ENCODE assay signal across 15 mouse cellular contexts in the genomic region with DNA sequence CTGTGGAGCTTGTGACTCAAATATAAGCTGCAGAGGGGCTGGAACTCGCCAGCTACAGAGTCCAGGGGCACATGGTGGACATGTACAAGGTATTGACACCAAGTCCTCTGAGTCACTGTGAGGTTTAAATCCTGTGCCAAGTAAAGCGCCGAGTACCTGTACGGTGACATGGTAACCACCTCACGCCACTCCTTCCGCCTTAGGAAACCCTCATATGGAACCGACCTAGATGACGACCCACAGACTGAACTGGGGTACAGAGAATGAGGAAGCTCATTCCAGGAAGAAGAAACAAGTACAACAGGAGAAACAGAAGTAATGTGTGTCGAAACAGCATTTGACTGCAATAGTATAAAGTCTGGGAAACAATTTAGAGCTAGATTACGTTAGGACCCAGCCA. TPM values are rescaled to one million over a fixed set of nuclear protein-coding genes. Genes with fewer than 3 reads are reported as not detected.
A peak's percentile ranks its signal among the peaks of the same experiment; 100 is the strongest.
DNase-seq lines count a peak whose midpoint lies in the region; ATAC-seq and TF ChIP-seq lines count a peak whose summit lies in the region.
"Had no signal": no experiment of that assay in that cellular context is flagged by ENCODE, and none has a peak within 500 bp of the region (broad histone marks: within the 10 kb centered on the region; RNA-seq: fewer than 3 reads in every experiment).

No protein-coding gene starts in this region.

- H3K9ac ChIP-seq in lung, postnatal 0 days (replicated peaks; ENCODE audit: low read depth), result no peak overlapping the region
- H3K9ac ChIP-seq: embryonic facial prominence, embryonic 12.5 days; liver, embryonic 14.5 days; neural tube, embryonic 12.5 days had no signal

- H3K9me3 ChIP-seq in lung, postnatal 0 days (ENCODE audit: low read length), result no peaks in the 10 kb centered on the region
- H3K9me3 ChIP-seq: embryonic facial prominence, embryonic 12.5 days; limb, embryonic 10.5 days; neural tube, embryonic 12.5 days had no signal

- H3K4me3 ChIP-seq in lung, postnatal 0 days (ENCODE audit: low read depth, low read length), result no peak overlapping the region
- no peak overlapping the region for H3K4me3 ChIP-seq in macrophage (ENCODE audit: inconsistent target)
- H3K4me3 ChIP-seq: embryonic facial prominence, embryonic 12.5 days; limb, embryonic 10.5 days; neural tube, embryonic 12.5 days had no signal

- WGBS in lung, postnatal 0 days, result 78% methylated on average over 10 of the region's 10 CpGs
- 5% methylated on average over 10 of the region's 10 CpGs for WGBS in macrophage (ENCODE audit: missing documents)

- no peaks in the 10 kb centered on the region for H3K79me2 ChIP-seq in macrophage (ENCODE audit: inconsistent target)

- ATAC-seq in lung, postnatal 0 days, result no peak
- ATAC-seq: CD4-positive, CD25-positive, alpha-beta regulatory T cell, adult 4 months; forebrain, embryonic 16.5 days had no signal

- TF ChIP-seq EP300 in lung, postnatal 0 days (IDR thresholded peaks at IDR 0.05), result peak; percentile 31; the same call in 1 of the 2 replicates

- no peak overlapping the region for H3K4me2 ChIP-seq in lung, postnatal 0 days (replicated peaks; ENCODE audit: low read depth, low read length)
- H3K4me2 ChIP-seq: embryonic facial prominence, embryonic 12.5 days; neural tube, embryonic 12.5 days had no signal

- TF ChIP-seq CTCF in lung, postnatal 0 days (IDR thresholded peaks at IDR 0.05), result no peak

- H3K36me3 ChIP-seq in lung, postnatal 0 days (ENCODE audit: insufficient read depth, low read length), result no peaks in the 10 kb centered on the region
- H3K36me3 ChIP-seq in macrophage (ENCODE audit: inconsistent target), result no peaks in the 10 kb centered on the region
- H3K36me3 ChIP-seq: embryonic facial prominence, embryonic 12.5 days; limb, embryonic 10.5 days; neural tube, embryonic 12.5 days had no signal

- peaks cover 3% of the 10 kb centered on the region; the same call in 1 of the 2 replicates for H3K4me1 ChIP-seq in lung, postnatal 0 days (ENCODE audit: insufficient read depth, low read depth, low read length)
- H3K4me1 ChIP-seq: neural tube, embryonic 12.5 days had no signal

- H3K27me3 ChIP-seq in lung, postnatal 0 days (replicated peaks; ENCODE audit: insufficient read depth, low read length), result no peaks in the 10 kb centered on the region
- H3K27me3 ChIP-seq: embryonic facial prominence, embryonic 12.5 days; neural tube, embryonic 12.5 days had no signal

- H3K27ac ChIP-seq in lung, postnatal 0 days (ENCODE audit: low read length), result no peak overlapping the region
- H3K27ac ChIP-seq in macrophage, result 0 out of 2 replicates have a peak overlapping the region, but pooled peaks have one; percentile 16
- H3K27ac ChIP-seq: embryonic facial prominence, embryonic 12.5 days; limb, embryonic 10.5 days; liver, embryonic 14.5 days; neural tube, embryonic 12.5 days had no signal

- peak; percentile 71 for DNase-seq in lung, postnatal 0 days (ENCODE audit: low spot score)
- DNase-seq in lung, postnatal 10 days, result no peak
- peak; percentile 87 for DNase-seq in MEL-GATA-1-ER (ENCODE audit: extremely low read depth, low read depth)
- no peak for DNase-seq in layer of hippocampus, postnatal 36 days
- DNase-seq in kidney, adult 11 months, result no peak
- DNase-seq in ovary, postnatal 10 days (ENCODE audit: low spot score), result no peak
- DNase-seq: adrenal gland, postnatal 10 days; cerebellum, adult 2 months had no signal

RNA-seq across cellular contexts. Expression of gene Dusp16, which starts 3.9 kb away (rescaled TPM):
- 12.0 and 15.5 TPM in 2 replicates for polyA plus RNA-seq in lung, postnatal 0 days (2015; fragmentation: Nextera tagmentation; extraction: Ambion mirVana)
- total RNA-seq in macrophage (2018; cell fraction: chromatin; rRNA removed), result 100 to 1,000 TPM in 7 of 26 experiments, 10 to 100 TPM in 18, 1 to 10 TPM in 1; 8.9 to 188 (median 32.3) TPM
- 10 to 100 TPM in 10 of 26 experiments, 1 to 10 TPM in 16; 5.1 to 52.7 (median 7.9) TPM for total RNA-seq in macrophage (2018; cell fraction: cytosol; rRNA removed)
- total RNA-seq in macrophage (2018; cell fraction: nucleus; rRNA removed), result 100 to 1,000 TPM in 5 of 26 experiments, 10 to 100 TPM in 21; 12.9 to 170 (median 44.5) TPM
- 3.8 to 6.6 TPM (median 5.5 TPM) in 3 replicates for polyA plus RNA-seq in macrophage (2018)
- total RNA-seq in layer of hippocampus, postnatal 36 days (2021), result 1 to 10 TPM; 8.6 to 8.9 TPM

RNA-seq across cellular contexts. Expression of gene Crebl2, which starts 33.7 kb away (rescaled TPM):
- 6.6 and 7.2 TPM in 2 replicates for polyA plus RNA-seq in lung, postnatal 0 days (2015; fragmentation: Nextera tagmentation; extraction: Ambion mirVana)
- total RNA-seq in macrophage (2018; cell fraction: chromatin; rRNA removed), result 10 to 100 TPM in 25 of 26 experiments, 1 to 10 TPM in 1; 7.4 to 58.3 (median 19.8) TPM
- total RNA-seq in macrophage (2018; cell fraction: cytosol; rRNA removed), result 10 to 100 TPM in 10 of 26 experiments, 1 to 10 TPM in 16; 6.8 to 14.6 (median 9.1) TPM
- 10 to 100 TPM; 10.7 to 53.8 (median 14.3) TPM for total RNA-seq in macrophage (2018; cell fraction: nucleus; rRNA removed)
- 5.8 to 10.2 TPM (median 8.3 TPM) in 3 replicates for polyA plus RNA-seq in macrophage (2018)
- total RNA-seq in layer of hippocampus, postnatal 36 days (2021), result 10 to 100 TPM; 41.1 to 41.7 TPM

Comparison
In these comparisons a context has a peak if more than half of its experiments do, and no peak if none do; other contexts are left out.
1. DNase-seq: peak in lung, postnatal 0 days (single experiment) and MEL-GATA-1-ER (single experiment); none in lung, postnatal 10 days (single experiment), layer of hippocampus, postnatal 36 days (0 of 2), kidney, adult 11 months (single experiment) and ovary, postnatal 10 days (single experiment).